Mouse (Mus musculus) E14TG2a.4 (cell line): ENCODE measurements around the gene Kiss1.

Experiments
- CTCF ChIP-seq: conservative IDR thresholded peaks from 2 replicates; pipeline ENCODE4 v1.5.1; 2014; ENCODE audit warnings: low read length
- NANOG ChIP-seq: IDR thresholded peaks from 2 replicates; pipeline ENCODE4 v1.6.1; 2014; ENCODE audit warnings: borderline replicate concordance, low read length, mixed read lengths
- POU5F1 ChIP-seq: IDR thresholded peaks from 2 replicates; pipeline ENCODE4 v1.6.1; 2014; ENCODE audit warnings: low read length, borderline replicate concordance

DNA sequence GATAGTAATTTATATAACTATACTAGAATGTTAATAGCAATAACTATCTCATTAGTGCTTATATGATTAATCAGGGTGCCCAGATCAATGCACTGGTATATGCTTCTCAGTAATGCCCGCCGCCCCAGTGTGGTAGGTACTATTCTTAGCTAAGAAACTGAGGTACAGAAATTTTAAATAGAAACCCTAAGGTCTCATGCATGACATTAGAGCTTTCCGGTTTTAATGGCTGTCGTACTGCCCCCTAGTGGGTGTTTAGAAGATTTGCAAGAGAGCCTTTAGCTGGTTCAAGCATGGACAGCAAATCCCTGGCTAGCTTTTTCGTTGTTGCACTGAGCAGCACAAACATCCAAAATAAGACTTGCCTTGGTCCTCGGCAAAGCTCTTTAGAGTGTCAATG is 14.4 kb upstream of the Kiss1 start:
- TF ChIP-seq CTCF (peak; percentile 73), NANOG (no peak), POU5F1 (no peak)
